Mouse (Mus musculus): ENCODE measurements around the gene Irx6. TPM values are rescaled to one million over a fixed set of nuclear protein-coding genes. Genes with fewer than 3 reads are reported as not detected.

The Irx6 gene
- polyA plus RNA-seq, 1 experiment from 2014 or later: 0.14 TPM

Other genes with a start within 250 kb of the Irx6 start
- gene Mmp2, start 153.0 kb downstream of the Irx6 start, polyA plus RNA-seq (2015; fragmentation: Nextera tagmentation; extraction: Ambion mirVana): 10.3 and 16.8 TPM in 2 replicates
- 5.5 and 7.3 TPM in 2 replicates for gene Lpcat2, start 181.1 kb downstream of the Irx6 start, polyA plus RNA-seq (2015; fragmentation: Nextera tagmentation; extraction: Ambion mirVana)
- gene Capns2, start 227.1 kb downstream of the Irx6 start, polyA plus RNA-seq (2015; fragmentation: Nextera tagmentation; extraction: Ambion mirVana): 0.25 TPM in 1 of 2 replicates, not detected in the other